ENCODE assay signal across 9 mouse cellular contexts in genomic region chr6:142993705-142994698, GRCm38 (mm10). TPM values are rescaled to one million over a fixed set of nuclear protein-coding genes. Genes with fewer than 3 reads are reported as not detected.
A peak's percentile ranks its signal among the peaks of the same experiment; 100 is the strongest.
DNase-seq lines count a peak whose midpoint lies in the region; ATAC-seq lines count a peak whose summit lies in the region.
"Had no signal": no experiment of that assay in that cellular context is flagged by ENCODE, and none has a peak within 500 bp of the region (broad histone marks: within the 10 kb centered on the region; RNA-seq: fewer than 3 reads in every experiment).

No protein-coding gene starts in this region.

- H3K27me3 ChIP-seq in liver, embryonic 13.5 days = no peaks in the 10 kb centered on the region

- H3K4me1 ChIP-seq in liver, embryonic 13.5 days (replicated peaks) = no peaks in the 10 kb centered on the region

- H3K36me3 ChIP-seq in liver, embryonic 13.5 days = no peaks in the 10 kb centered on the region

- peak; percentile 13 for DNase-seq in gastrocnemius, postnatal 14 days
- no peak for DNase-seq in gastrocnemius, postnatal 10 days
- peak; percentile 33 for DNase-seq in retina, postnatal 1 day
- DNase-seq in retina, embryonic 14.5 days (ENCODE audit: low spot score) = no peak
- DNase-seq in liver, embryonic 13.5 days = no peak
- DNase-seq in thymus, postnatal 36 days = peak; percentile 27 to 40
- DNase-seq in layer of hippocampus, adult 9-10 months (ENCODE audit: low spot score) = no peak
- no peak for DNase-seq in cerebellum, postnatal 14 days
- DNase-seq: lung, postnatal 36 days had no signal

- H3K27ac ChIP-seq in liver, embryonic 13.5 days = no peak overlapping the region

- no peak overlapping the region for H3K4me3 ChIP-seq in liver, embryonic 13.5 days (replicated peaks)

- H3K9ac ChIP-seq in liver, embryonic 13.5 days = no peak overlapping the region

- peak; percentile 34; the same call in 1 of the 2 replicates for ATAC-seq in liver, embryonic 13.5 days (ENCODE audit: low read depth)

- intact Hi-C loops in gastrocnemius, postnatal 14 days (cut with DNase I; ENCODE audit: low total_unique reads) = no loop called here

- H3K4me2 ChIP-seq in liver, embryonic 13.5 days = no peak overlapping the region

- WGBS in liver, embryonic 13.5 days (ENCODE audit: insufficient replicate concordance) = 16% methylated on average over 14 of the region's 14 CpGs

- no peaks in the 10 kb centered on the region for H3K9me3 ChIP-seq in liver, embryonic 13.5 days (replicated peaks)

RNA-seq across cellular contexts. Expression of gene St8sia1, which starts 29.8 kb away (rescaled TPM):
- under 1 TPM; 0.16 to 0.42 TPM for total RNA-seq in gastrocnemius, postnatal 14 days (2021)
- total RNA-seq in gastrocnemius, postnatal 10 days (2021) = under 1 TPM; 0.27 to 0.42 TPM
- 0.09 and 0.27 TPM in 2 replicates for polyA plus RNA-seq in liver, embryonic 13.5 days (2015; fragmentation: Nextera tagmentation; extraction: Ambion mirVana)

Comparison
In these comparisons a context has a peak if more than half of its experiments do, and no peak if none do; other contexts are left out.
1. DNase-seq: peak in gastrocnemius, postnatal 14 days (single experiment), retina, postnatal 1 day (single experiment) and thymus, postnatal 36 days (2 of 2); none in gastrocnemius, postnatal 10 days (single experiment), retina, embryonic 14.5 days (single experiment), liver, embryonic 13.5 days (single experiment), layer of hippocampus, adult 9-10 months (single experiment) and cerebellum, postnatal 14 days (0 of 2).